Mouse (Mus musculus): ENCODE measurements at regions not wholly inside any gene's neighbourhood (a gene's known extent, or its start where the extent isn't known, plus 50 kb on each side); places are given as distances from the start of the nearest gene placed in this dataset.

DNA sequence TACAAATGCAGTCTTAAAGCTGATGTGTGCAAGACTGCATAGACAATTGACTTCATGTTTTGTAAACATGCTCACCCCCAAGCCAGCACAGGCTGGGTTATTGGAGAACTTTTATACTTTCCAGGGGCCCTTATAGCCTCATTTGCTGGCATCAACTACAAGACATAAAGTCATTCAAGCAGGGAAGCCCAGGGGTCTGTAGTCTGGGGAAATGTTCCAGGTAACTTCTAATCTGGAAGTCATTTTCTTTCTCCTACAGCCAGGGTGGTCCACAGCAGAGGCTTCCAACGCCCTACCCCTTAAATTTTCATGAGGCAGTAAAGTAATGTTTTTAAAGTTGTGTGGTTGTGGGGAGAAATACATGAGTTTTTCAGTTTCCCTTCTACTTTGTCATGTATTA lies 272.1 kb upstream of the Npvf start:
- Histone ChIP-seq H3K4me2 (ENCODE audit: low read depth, low read length) (no peak overlapping the region), H3K27me3 (replicated peaks; ENCODE audit: control insufficient read depth, insufficient read depth, low read length) (no peaks in the 10 kb centered on the region), H3K27ac (replicated peaks; ENCODE audit: low read depth, low read length) (peak overlapping the region; percentile 80; the same call in 1 of the 2 replicates), H3K9me3 (ENCODE audit: control insufficient read depth, low read length) (0 out of 2 replicates have a peak, but pooled peaks cover 5% of the 10 kb centered on the region), H3K4me1 (ENCODE audit: control insufficient read depth, insufficient read depth, low read length) (peaks cover 18% of the 10 kb centered on the region), H3K9ac (ENCODE audit: low read depth, low read length) (no peak overlapping the region), H3K4me3 (ENCODE audit: low read depth, low read length) (no peak overlapping the region), H3K36me3 (ENCODE audit: control insufficient read depth, insufficient read depth, low read length) (no peaks in the 10 kb centered on the region)
- ATAC-seq (ENCODE audit: low read depth) (no peak), DNase-seq (ENCODE audit: low spot score) (no peak)
- WGBS: 61% methylated on average over 1 of the region's 1 CpGs

GRCm38 (mm10) chr6:50929503-50929902 lies 275.3 kb upstream of the Npvf start:
- no peak overlapping the region for H3K27ac ChIP-seq (replicated peaks; ENCODE audit: low read depth, low read length)
- H3K4me2 ChIP-seq (ENCODE audit: low read depth, low read length): no peak overlapping the region
- no peak for ATAC-seq (ENCODE audit: low read depth)
- H3K36me3 ChIP-seq (ENCODE audit: control insufficient read depth, insufficient read depth, low read length): no peaks in the 10 kb centered on the region
- no peak for DNase-seq (ENCODE audit: low spot score)
- no peak overlapping the region for H3K4me3 ChIP-seq (ENCODE audit: low read depth, low read length)
- peaks cover 18% of the 10 kb centered on the region for H3K4me1 ChIP-seq (ENCODE audit: control insufficient read depth, insufficient read depth, low read length)
- H3K9me3 ChIP-seq (ENCODE audit: control insufficient read depth, low read length): 0 out of 2 replicates have a peak, but pooled peaks cover 5% of the 10 kb centered on the region
- no peak overlapping the region for H3K9ac ChIP-seq (ENCODE audit: low read depth, low read length)
- 73% methylated on average over 9 of the region's 9 CpGs for WGBS
- H3K27me3 ChIP-seq (replicated peaks; ENCODE audit: control insufficient read depth, insufficient read depth, low read length): no peaks in the 10 kb centered on the region

GRCm38 (mm10) chr6:50933510-50933909 lies 279.3 kb upstream of the Npvf start:
- Histone ChIP-seq H3K4me2 (ENCODE audit: low read depth, low read length) (no peak overlapping the region), H3K9me3 (ENCODE audit: control insufficient read depth, low read length) (no peaks in the 10 kb centered on the region), H3K4me1 (ENCODE audit: control insufficient read depth, insufficient read depth, low read length) (0 out of 2 replicates have a peak, but pooled peaks cover 4% of the 10 kb centered on the region), H3K4me3 (ENCODE audit: low read depth, low read length) (no peak overlapping the region), H3K9ac (ENCODE audit: low read depth, low read length) (no peak overlapping the region), H3K36me3 (ENCODE audit: control insufficient read depth, insufficient read depth, low read length) (no peaks in the 10 kb centered on the region), H3K27ac (replicated peaks; ENCODE audit: low read depth, low read length) (no peak overlapping the region), H3K27me3 (replicated peaks; ENCODE audit: control insufficient read depth, insufficient read depth, low read length) (no peaks in the 10 kb centered on the region)
- 95% methylated on average over 6 of the region's 6 CpGs for WGBS
- DNase-seq (ENCODE audit: low spot score) (no peak), ATAC-seq (ENCODE audit: low read depth) (no peak)

- Histone ChIP-seq H3K9ac (ENCODE audit: low read depth, low read length) (no peak overlapping the region), H3K4me2 (ENCODE audit: low read depth, low read length) (no peak overlapping the region), H3K4me1 (ENCODE audit: control insufficient read depth, insufficient read depth, low read length) (0 out of 2 replicates have a peak, but pooled peaks cover 4% of the 10 kb centered on the region), H3K27ac (replicated peaks; ENCODE audit: low read depth, low read length) (0 out of 2 replicates have a peak overlapping the region, but pooled peaks have one; percentile 31), H3K4me3 (ENCODE audit: low read depth, low read length) (no peak overlapping the region), H3K27me3 (replicated peaks; ENCODE audit: control insufficient read depth, insufficient read depth, low read length) (no peaks in the 10 kb centered on the region), H3K36me3 (ENCODE audit: control insufficient read depth, insufficient read depth, low read length) (no peaks in the 10 kb centered on the region), H3K9me3 (ENCODE audit: control insufficient read depth, low read length) (no peaks in the 10 kb centered on the region)
- no peak for ATAC-seq (ENCODE audit: low read depth)
- no peak for DNase-seq (ENCODE audit: low spot score)
- WGBS: 60% methylated on average over 10 of the region's 10 CpGs
Measured at GRCm38 (mm10) chr6:50934245-50934644, 280.0 kb upstream of the Npvf start.

DNA sequence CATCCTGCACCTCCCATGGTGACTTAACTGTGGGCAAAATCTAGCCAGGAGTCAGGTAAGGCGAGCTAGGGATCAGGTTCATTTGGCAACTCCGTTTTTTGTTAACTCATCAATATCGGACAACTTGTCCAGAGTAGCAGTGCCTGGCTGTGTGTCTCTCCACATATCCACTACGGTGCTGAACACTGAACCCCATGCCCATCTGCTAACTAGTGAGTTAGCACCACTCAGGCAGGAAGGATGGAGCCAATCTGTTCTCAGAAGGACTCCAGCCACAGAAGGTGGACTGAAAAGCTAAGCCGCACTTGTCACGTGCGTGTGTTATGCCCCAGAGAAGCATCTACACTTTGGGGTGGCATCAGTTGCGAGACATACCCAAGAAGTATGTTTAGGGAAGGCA lies 282.1 kb upstream of the Npvf start:
- peak overlapping the region; percentile 69 for H3K27ac ChIP-seq (replicated peaks; ENCODE audit: low read depth, low read length)
- 85% methylated on average over 8 of the region's 8 CpGs for WGBS

DNA sequence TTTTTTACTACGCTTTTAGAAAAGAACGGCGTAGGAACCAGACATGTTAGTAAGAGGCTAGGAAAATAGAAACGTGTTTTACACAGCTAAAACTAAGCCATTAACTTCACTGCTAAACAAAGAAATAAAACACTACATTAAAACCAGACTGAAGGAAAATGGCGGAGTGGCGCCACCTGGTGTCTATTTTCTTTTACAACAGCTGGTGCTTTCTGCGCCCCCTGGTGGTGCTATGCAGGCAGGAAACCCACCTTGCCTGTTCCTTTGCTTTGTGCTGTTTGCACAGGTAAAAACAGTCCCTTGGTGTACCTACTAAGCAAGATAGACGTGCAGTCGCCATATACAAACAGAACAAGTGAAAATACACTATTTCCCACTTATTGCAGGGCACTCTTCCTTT lies 282.9 kb upstream of the Npvf start:
- 23% methylated on average over 9 of the region's 9 CpGs for WGBS
- Histone ChIP-seq H3K9me3 (ENCODE audit: control insufficient read depth, low read length) (no peaks in the 10 kb centered on the region), H3K27ac (replicated peaks; ENCODE audit: low read depth, low read length) (peak overlapping the region; percentile 69)

More for the DNA sequence above, 282.1 kb upstream of the Npvf start:
- ATAC-seq (ENCODE audit: low read depth): no peak
- H3K4me1 ChIP-seq (ENCODE audit: control insufficient read depth, insufficient read depth, low read length): peaks cover 4% of the 10 kb centered on the region; the same call in 1 of the 2 replicates
- H3K27me3 ChIP-seq (replicated peaks; ENCODE audit: control insufficient read depth, insufficient read depth, low read length): no peaks in the 10 kb centered on the region
- H3K9me3 ChIP-seq (ENCODE audit: control insufficient read depth, low read length): no peaks in the 10 kb centered on the region
- no peaks in the 10 kb centered on the region for H3K36me3 ChIP-seq (ENCODE audit: control insufficient read depth, insufficient read depth, low read length)
- H3K4me2 ChIP-seq (ENCODE audit: low read depth, low read length): no peak overlapping the region
- DNase-seq (ENCODE audit: low spot score): no peak
- H3K4me3 ChIP-seq (ENCODE audit: low read depth, low read length): no peak overlapping the region
- no peak overlapping the region for H3K9ac ChIP-seq (ENCODE audit: low read depth, low read length)

DNA sequence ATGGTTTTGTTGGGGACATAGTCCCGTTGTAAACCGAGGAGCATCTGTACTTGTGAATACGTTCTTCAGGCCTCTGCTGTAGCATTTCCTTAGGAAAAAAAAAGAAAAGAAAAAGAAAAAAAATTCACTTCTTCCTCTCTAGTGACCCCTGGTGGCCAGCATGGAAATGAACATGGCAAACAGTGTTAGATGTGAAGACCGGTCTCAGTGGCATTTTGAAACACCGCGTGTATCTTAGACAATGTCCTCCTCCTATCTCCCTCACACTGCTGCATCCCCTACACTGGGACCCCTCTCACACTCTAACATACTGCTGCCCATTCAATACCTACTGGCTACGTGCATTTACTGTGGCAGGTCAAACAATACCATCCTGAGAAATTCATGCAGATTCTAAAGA lies 284.6 kb upstream of the Npvf start:
- ATAC-seq (ENCODE audit: low read depth): no peak; the same call in 1 of the 2 replicates
- WGBS: 20% methylated on average over 7 of the region's 7 CpGs
- DNase-seq (ENCODE audit: low spot score): no peak

More for the DNA sequence above, 282.9 kb upstream of the Npvf start:
- H3K9ac ChIP-seq (ENCODE audit: low read depth, low read length): no peak overlapping the region
- DNase-seq (ENCODE audit: low spot score): peak; percentile 75
- no peaks in the 10 kb centered on the region for H3K36me3 ChIP-seq (ENCODE audit: control insufficient read depth, insufficient read depth, low read length)
- peaks cover 4% of the 10 kb centered on the region; the same call in 1 of the 2 replicates for H3K4me1 ChIP-seq (ENCODE audit: control insufficient read depth, insufficient read depth, low read length)
- H3K27me3 ChIP-seq (replicated peaks; ENCODE audit: control insufficient read depth, insufficient read depth, low read length): no peaks in the 10 kb centered on the region
- no peak overlapping the region for H3K4me3 ChIP-seq (ENCODE audit: low read depth, low read length)
- H3K4me2 ChIP-seq (ENCODE audit: low read depth, low read length): no peak overlapping the region
- no peak for ATAC-seq (ENCODE audit: low read depth)

GRCm38 (mm10) chr6:50939440-50939839 lies 285.2 kb upstream of the Npvf start:
- no peaks in the 10 kb centered on the region for H3K27me3 ChIP-seq (replicated peaks; ENCODE audit: control insufficient read depth, insufficient read depth, low read length)
- no peak overlapping the region for H3K4me3 ChIP-seq (ENCODE audit: low read depth, low read length)
- H3K4me2 ChIP-seq (ENCODE audit: low read depth, low read length): no peak overlapping the region
- no peak for DNase-seq (ENCODE audit: low spot score)
- H3K36me3 ChIP-seq (ENCODE audit: control insufficient read depth, insufficient read depth, low read length): no peaks in the 10 kb centered on the region
- no peaks in the 10 kb centered on the region for H3K9me3 ChIP-seq (ENCODE audit: control insufficient read depth, low read length)
- no peak overlapping the region for H3K9ac ChIP-seq (ENCODE audit: low read depth, low read length)
- H3K27ac ChIP-seq (replicated peaks; ENCODE audit: low read depth, low read length): peak overlapping the region; percentile 78
- WGBS: 48% methylated on average over 2 of the region's 2 CpGs
- no peaks in the 10 kb centered on the region; the same call in 1 of the 2 replicates for H3K4me1 ChIP-seq (ENCODE audit: control insufficient read depth, insufficient read depth, low read length)
- no peak for ATAC-seq (ENCODE audit: low read depth)

More for the DNA sequence above, 284.6 kb upstream of the Npvf start:
- Histone ChIP-seq H3K9ac (ENCODE audit: low read depth, low read length) (no peak overlapping the region), H3K4me1 (ENCODE audit: control insufficient read depth, insufficient read depth, low read length) (peaks cover 3% of the 10 kb centered on the region; the same call in 1 of the 2 replicates), H3K27me3 (replicated peaks; ENCODE audit: control insufficient read depth, insufficient read depth, low read length) (no peaks in the 10 kb centered on the region), H3K4me3 (ENCODE audit: low read depth, low read length) (no peak overlapping the region), H3K27ac (replicated peaks; ENCODE audit: low read depth, low read length) (peak overlapping the region; percentile 61), H3K4me2 (ENCODE audit: low read depth, low read length) (no peak overlapping the region), H3K36me3 (ENCODE audit: control insufficient read depth, insufficient read depth, low read length) (no peaks in the 10 kb centered on the region), H3K9me3 (ENCODE audit: control insufficient read depth, low read length) (no peaks in the 10 kb centered on the region)

- H3K27ac ChIP-seq (replicated peaks; ENCODE audit: low read depth, low read length): peak overlapping the region; percentile 78
- no peak for DNase-seq (ENCODE audit: low spot score)
Measured at GRCm38 (mm10) chr6:50940118-50940517, 285.9 kb upstream of the Npvf start.

More at GRCm38 (mm10) chr6:50940118-50940517, 285.9 kb upstream of the Npvf start:
- Histone ChIP-seq H3K4me3 (ENCODE audit: low read depth, low read length) (no peak overlapping the region), H3K4me1 (ENCODE audit: control insufficient read depth, insufficient read depth, low read length) (no peaks in the 10 kb centered on the region; the same call in 1 of the 2 replicates), H3K9ac (ENCODE audit: low read depth, low read length) (no peak overlapping the region), H3K9me3 (ENCODE audit: control insufficient read depth, low read length) (no peaks in the 10 kb centered on the region), H3K4me2 (ENCODE audit: low read depth, low read length) (no peak overlapping the region), H3K27me3 (replicated peaks; ENCODE audit: control insufficient read depth, insufficient read depth, low read length) (no peaks in the 10 kb centered on the region), H3K36me3 (ENCODE audit: control insufficient read depth, insufficient read depth, low read length) (no peaks in the 10 kb centered on the region)
- 19% methylated on average over 1 of the region's 1 CpGs for WGBS
- ATAC-seq (ENCODE audit: low read depth): no peak
